Mouse (Mus musculus) layer of hippocampus, postnatal 25 days (tissue): ENCODE data around the gene Ripor1. TPM values are rescaled to one million over a fixed set of nuclear protein-coding genes. Genes with fewer than 3 reads are reported as not detected.
"Not testable (repeated sequence)": the region's sequence is repeated elsewhere in the genome, so short reads cannot be mapped to it uniquely, and the experiment has no call there.

ENCODE experiments used
- DNase-seq, 2 experiments: peaks; one replicate each; pipeline ENCODE4 v3.0.0; 2022; ENCODE audit warnings: mixed read lengths in 2 of 2, low spot score in 1 of 2; ENCODE audit errors: extremely low spot score in 1 of 2
- total RNA-seq, 2 experiments: library from RNA; stranded (reverse); gene quantifications; 2 replicates each; pipeline ENCODE4 v1.2.3; 2021

Gene Ripor1
- total RNA-seq: 10 to 100 TPM; 83.2 to 92.9 TPM

DNA sequence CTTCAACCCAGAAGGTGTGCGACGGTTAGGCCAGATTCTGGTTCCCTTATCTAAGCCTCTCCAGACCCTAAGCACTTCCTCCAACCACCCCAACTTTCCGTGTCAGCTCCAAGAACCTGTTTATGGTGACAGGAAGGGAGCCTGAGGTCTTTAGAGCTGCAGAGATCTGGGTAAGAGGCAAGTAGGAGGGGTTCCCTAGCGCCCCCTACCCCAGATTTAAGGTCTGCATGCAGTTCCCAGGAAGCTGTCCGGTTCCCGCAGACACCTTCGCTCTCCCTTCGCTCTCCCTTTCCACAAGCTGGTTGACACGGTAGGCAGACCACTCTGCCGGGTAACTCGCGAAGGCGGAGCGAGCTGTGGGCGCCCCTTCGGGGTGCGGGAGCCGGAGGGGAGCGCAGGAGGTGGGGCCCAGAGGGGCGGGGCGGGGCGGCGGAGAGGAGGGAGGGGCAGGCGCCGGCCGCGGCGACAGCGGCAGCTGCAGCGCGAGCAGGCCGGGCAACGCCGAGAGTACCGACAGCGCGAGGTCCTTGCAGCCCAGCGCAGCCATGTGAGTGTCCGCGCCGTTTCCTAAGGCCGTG is at the start of gene Ripor1:
Ripor1 (plus strand) TSS at position 452 of the 578 bp plus-strand sequence.
- DNase-seq: peak; percentile 64 to 77

DNA sequence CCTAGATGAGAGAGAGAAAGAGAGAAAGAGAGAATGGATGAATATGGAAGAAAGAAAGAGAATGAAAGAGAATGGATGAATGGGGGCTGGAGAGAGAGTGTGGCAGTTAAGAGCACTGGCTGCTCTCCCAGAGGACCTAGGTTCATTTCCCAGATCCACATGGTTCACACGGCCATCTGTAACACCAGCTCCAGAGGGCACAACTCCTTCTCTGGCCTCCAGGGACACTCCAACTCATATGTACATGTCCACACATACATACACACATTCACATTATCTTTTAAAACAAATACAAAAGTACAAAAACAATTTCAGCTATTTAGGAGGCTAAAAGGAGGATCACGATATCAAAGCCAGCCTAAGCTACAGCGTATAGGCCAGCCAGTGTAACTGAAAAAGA is 42.2 kb upstream of the Ripor1 start:
- DNase-seq: no peak

DNA sequence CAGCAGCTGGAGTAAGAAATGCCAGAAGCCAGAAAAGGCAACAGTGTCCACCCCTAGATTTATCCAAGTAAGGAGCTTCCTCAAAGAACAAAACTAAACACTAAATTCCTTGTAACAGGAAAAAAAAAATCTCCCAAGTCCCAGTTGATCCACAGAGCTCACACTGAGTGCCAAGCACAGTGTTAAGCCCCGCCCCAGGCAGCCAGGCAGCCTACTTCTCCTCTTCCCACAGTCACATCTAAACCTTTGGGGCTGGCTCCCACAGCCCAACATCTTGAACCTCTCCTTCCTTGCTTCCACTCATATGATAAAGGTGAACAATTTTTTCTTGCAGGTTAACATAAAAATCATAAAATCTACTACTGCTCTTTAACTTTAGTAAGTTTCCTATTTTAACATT is 41.2 kb upstream of the Ripor1 start:
- DNase-seq: no peak

DNA sequence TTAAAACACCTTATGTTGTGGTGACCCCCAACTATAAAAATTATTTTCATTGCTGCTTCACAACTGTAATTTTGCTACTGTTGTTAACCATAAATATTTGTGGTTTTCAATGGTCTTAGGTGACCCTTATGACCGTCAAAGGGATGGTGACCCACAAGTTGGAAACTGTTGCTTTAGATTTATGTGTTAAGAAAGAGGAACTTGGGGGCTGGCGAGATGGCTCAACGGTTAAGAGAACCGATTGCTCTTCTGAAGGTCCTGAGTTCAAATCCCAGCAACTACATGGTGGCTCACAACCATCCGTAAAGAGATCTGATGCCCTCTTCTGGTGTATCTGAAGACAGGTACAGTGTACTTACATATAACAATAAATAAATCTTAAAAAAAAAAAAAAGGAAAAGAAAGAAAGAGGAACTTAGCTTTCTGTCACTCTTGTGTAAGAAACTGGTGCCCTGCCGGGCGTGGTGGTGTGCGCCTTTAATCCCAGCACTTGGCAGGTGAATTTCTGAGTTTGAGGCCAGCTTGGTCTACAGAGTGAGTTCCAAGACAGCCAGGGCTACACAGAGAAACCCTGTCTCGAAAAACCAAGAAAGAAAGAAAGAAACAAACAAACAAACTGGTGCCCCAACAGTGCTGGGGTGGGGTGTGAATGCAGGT is 40.4 kb upstream of the Ripor1 start:
- DNase-seq: not testable (repeated sequence)

DNA sequence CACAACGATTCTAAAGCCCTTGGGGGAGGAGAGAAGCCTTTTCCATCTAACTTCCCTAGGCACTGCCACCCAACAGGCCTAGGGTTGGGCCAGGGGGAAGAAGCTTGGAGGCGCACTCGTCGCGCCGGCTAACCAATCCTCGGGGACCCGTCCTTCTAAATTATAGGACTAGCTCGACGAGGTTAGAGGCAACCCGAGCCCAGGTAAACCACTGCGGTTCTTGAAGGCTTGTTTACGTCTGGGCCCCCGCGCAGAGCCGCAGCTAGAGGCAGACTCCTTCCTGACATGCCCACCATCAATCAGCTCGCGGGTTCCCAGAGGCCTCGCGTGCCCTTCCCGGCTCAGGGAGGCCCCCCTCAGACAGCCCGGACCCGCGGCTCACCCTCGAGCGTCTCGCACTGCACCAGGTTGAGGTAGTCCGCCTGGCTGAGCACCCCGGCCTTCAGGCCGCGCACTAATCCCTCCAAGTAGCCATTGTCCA is 39.6 kb upstream of the Ripor1 start:
- peak; percentile 38 to 61 for DNase-seq

DNA sequence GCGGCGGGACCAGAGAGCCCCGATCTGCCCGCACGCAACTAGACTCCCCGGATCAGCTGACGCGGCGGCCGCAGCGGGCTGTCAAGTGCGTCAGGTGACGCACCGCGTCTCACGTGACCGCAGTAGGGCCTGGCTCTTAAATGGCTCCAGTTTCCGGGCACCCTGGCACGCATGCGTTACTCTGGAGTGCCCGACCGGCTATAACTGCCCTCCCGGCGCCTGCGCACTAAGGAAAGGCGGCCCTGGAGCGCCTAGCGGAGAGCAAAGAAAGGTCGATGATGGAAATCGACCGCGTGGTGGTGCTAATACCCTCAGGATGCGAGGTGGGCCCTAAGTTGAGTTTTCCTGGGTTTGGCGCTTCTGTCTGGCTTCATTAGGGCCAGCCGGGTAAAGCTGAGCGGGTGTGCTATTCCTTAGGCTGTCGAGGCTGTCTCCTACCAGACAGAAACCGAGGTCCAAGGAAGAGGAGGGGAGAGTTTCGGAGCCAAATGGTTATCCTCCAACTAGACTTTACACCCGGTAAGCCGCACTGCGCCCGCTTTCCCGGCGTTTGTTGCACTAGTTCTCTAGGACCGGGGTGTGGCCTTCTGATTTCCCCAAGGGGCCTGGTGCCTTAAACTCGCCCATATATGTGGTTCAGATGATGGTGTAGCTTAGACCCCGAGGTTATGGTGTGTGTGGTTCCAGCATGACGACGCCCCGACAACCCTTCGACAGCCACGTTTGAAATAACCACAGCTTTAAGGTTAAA is 38.9 kb upstream of the Ripor1 start, which contains the start of gene Atp6v0d1:
Atp6v0d1 (minus strand) TSS at position 96 of the 751 bp plus-strand sequence.
- DNase-seq: peak; percentile 91 to 96

DNA sequence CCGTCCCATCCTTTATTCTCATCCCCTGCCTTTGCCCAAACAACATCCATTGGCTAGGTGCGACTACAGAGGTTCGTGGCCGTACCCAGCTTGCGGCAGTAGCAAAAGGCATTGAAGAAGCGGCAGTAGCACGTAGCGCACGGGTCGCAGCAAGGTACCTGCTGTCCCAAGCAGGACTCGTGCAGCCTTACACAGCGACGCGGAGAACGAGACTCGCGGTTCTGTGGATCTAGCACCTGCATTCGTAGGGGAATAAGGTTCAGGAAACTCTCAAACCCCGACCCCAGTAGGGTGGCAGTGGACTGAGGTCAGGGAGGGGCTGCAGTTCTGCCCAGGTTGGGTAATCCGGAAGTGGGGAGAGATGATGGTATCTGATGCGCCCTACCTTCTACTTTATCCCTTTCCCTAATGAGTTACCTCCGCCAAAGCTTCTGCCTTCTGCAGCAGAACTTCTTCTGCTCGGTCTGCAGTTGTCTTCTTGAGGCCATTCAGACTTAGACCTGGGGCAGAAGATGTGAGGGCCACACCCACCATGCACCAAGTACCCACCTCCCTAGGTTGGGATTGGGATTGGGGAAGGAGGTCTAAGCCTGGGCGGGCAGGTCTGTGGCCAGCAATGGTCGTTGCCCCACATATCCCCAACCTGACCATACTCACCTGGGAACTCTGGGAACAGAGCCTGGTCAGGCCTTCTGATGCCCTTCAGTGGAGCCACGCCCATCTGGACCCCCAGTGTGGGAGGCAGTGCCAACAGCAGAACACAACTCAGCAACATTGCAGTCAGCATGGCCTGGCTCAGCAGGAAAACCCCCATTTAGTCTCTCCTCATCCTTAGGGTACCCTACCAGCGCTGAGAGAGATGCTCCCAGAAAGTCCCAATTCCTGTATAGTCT is 38.1 kb upstream of the Ripor1 start:
- DNase-seq: no peak

DNA sequence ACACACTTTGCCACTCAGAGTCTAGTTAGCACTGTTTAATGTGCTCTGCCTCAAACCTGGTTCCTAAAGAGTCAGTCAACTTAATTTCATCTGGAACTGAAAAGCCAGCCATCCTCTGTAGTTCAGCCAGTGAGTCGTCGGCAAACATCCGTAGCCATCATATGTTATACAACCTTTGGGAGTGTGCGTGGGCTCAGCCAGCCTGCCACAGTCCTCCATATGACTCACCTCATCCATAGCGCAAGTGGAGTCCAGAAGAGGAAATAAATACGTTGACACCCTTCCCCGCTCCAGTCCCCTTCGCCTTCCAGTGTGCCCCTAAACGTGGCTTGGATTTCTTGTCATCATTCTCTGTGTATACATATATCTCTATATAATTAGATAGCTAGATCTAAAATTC is 33.2 kb upstream of the Ripor1 start:
- no peak for DNase-seq

DNA sequence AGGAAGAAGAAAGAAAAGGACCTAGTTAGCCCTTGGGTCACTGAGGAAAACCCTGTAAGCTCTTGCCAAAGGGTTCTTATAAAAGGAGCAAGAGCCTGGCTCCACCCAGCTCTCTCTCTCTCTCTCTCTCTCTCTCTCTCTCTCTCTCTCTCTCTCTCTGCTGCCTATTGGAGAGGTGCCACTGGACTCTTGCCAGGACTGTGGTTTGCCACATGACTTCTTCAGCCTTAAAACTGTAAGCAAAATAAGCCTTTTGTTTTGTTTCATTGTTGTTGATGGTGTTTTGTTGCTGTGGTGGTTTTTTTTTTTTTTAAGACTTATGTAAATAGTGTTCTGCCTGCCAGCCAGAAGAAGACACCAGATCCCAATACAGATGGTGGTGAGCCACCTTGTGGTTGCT is 31.6 kb upstream of the Ripor1 start:
- peak in 1 of 2 experiments; percentile 40 for DNase-seq

DNA sequence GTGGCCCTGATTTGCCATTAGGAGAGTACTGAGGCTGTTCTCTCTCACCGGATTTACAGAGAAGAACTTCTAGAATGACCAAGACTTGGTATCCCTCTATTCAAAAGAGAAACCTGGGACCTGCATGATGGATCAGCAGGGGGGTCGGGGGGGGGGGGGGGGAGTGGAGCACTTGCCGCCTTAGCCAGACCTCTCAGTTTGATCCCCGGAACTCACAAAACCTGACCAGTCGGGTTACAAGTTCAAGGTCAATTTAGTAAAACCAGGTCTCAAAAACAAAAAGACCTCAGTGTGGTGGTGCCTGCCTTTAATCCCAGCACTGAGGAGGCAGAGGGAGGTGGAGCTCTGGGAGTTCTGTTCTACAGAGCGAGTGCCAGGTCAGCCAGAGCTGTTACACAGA is 30.3 kb upstream of the Ripor1 start:
- DNase-seq: no peak

DNA sequence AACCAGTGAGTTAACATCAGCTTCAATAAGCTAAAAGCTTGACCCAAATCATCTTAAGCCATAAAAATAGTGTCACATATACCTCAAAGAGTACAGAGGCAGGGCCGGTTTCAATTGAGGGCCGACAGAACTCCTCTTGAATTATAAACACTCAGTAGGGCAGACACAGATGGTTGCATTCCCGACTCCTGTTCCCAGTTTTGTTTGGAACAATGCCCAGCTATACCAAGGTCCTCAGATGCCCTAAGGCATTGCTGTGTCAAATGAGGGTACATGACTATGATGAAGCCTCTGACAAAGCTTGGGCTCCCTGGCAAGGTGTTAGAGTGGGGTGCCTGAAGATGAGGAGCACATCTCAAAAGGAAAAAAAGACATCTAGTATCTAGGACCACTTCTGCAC is 29.5 kb upstream of the Ripor1 start:
- no peak for DNase-seq

DNA sequence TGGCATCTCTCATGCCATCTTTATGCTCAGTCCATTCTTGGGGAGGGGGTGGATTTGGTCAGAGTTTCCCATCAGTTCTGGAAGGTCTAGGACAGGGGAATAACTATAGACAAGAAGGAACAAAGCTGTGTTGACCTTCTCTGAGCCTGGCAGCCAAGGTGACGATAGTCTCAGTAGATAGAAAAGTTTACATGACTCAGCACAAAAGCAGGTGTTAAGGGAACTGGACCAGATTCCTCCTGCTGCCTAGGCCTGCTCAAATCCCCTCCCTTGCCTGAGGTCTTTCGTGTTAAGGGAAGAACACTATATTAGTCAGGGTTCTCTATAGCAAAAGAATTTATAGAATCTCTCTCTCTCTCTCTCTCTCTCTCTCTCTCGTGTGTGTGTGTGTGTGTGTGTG is 25.3 kb upstream of the Ripor1 start:
- DNase-seq: no peak

DNA sequence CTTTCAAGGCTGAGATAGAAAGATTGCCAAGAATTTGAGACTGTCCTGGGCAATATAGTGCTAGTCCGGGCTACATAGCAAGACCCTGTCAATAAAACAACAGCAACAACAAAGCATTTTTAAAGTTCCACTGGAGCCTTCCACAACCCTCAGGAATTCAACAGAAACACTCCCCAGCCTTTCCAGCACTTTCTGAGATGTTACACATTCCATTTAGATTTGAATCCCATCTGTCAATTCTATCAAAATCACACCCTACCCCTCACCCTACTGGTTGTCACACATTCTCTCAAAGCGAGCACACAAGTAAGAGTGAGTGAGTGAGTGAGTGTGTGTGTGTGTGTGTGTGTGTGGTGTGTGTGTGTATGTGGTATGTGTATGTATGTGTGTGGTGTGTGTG is 12.6 kb upstream of the Ripor1 start:
- DNase-seq: no peak

DNA sequence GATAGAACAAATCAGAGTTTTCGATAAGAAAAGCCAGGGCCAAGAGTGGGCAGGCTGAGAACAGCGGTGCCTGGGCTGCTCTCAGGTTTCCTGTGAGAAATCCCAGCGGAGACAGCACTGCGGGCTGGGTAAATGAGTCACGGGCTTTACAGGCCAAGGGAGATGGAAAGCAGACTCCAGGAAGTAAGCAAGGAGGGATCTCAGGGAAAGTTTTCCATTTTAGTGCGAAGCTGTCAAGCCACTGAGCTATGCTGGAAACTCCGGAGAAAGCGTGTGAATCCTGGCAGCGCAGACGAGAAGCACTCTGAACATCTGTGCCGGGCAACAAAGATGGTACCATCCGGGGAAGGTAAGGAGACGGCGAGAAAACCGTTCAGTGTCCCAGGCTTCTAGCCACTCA is 11.2 kb upstream of the Ripor1 start:
- DNase-seq: no peak

DNA sequence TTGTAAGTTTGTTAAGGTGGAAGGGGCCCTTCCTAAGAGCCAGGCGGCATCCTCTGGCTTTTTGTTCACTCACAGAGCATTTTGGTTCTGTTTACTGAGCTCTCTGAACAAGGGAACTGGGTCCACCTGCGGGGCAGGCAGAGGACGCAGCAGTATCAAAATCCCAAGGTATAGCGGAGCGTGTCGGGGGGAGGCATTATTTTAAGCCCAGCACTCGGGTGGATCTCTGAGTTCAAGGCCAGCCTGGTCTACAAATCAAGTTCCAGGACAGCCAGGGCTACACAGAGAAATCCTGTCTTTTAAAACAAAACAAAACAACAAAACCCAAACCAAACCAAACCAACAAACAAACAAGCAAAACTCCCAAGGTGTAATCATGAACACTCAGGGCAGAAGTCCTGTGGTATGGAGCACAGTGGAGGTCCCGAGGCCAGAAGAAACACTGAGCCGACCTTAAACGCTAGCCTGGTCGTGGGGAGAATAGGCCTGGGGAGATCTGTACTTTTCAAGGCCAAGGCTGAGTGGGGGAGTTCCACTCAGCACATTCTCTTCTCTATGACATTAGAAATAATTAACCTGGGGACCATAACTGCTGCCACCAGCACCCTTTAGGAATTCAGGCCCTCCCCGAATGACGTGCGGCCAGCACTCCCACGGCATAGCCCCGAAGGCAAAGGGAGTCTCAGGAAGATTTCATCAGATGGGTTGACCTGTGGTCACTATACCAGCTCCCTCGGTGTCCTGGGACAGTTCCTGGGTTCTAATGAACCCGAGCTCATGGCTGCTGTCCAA is 10.4 kb upstream of the Ripor1 start:
- DNase-seq: no peak

DNA sequence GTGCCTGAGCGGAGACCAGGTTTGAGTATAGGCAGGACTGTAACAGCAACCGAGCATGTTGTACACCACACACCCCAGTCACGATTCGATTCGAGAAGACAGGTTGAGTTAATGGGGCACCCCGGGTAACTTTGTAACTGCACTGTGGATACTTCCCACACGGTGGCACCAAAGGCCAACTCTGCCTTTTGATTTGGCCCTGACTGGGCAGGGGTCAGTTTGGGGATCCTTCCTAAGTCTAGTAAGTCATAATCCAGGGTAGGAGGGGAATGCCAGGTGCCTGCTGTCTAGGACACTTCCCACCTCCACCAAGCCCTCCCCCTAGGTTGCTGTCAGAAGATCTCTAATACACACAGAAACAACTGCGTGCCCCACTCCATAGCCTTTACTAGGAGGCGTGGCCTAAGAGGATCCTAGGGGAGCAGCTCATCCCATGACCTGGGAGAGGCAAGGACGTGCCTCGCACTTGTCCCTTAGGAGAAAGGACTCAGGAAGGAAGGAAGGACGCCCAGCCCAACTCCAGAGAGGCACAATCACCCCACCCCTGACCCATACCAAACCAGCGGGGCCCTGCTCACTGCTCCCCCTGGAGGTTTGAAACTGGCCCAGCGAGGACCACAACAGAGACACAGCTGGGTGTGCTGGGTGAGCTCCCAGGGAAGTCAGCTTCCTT is 8.6 kb upstream of the Ripor1 start:
- peak in 1 of 2 experiments; percentile 57 for DNase-seq

DNA sequence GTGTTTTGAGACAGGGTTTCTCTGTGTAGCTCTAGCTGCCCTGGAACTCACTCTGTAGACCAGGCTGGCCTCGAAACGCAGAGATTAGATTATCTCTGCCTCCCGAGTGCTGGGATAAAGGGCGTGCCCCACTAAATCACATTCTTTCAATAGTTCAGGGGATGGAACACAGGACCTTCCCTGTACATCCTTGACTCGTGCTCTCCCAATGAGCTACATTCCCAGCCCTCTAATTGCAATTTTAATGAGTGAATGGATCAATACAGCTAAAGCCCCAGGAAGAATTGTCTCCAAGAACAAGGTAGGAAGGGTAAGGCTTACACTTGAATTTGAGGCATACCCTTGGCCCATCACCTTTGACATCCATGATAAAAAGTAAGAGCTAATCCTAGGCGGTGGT is 6.3 kb upstream of the Ripor1 start:
- no peak for DNase-seq

DNA sequence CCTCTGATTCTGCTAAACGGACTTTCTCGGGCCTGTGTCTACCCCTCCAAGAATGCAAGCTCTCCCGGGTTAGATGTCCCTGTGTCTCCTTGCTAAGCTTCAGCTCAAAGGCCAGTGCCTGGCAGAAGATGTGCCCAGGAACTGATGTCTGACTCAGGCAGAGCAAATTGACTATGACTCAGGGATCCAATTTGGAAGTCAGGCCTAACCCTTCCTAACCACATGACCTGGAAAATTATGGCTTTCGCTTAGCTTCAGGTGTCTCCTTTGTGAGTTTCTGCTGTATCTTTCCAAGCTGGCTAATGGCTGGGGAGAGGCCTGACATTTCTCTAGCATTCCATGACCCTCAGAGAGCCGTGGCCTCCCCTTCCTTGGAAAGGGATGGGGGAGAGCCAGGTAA is 3.8 kb upstream of the Ripor1 start:
- DNase-seq: no peak

DNA sequence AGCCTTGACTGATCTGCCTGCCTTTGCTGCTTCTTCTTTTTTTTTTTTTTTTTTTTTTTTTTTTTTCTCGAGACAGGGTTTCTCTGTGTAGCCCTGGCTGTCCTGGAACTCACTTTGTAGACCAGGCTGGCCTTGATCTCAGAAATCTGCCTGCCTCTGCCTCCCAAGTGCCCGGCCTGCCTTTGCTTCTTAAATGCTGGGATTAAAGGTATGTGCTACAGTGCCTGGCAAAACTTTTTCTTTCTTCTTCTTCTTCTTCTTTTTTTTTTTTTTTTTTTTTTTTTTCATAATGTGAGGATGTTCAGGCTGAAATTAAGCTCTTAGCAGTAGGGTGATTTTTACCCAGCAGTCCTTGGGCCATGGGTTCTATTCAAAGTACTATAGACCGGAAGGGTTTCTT is 2.5 kb upstream of the Ripor1 start:
- not testable (repeated sequence) for DNase-seq
